Mouse (Mus musculus): ENCODE data around the gene Chchd4.

DNA sequence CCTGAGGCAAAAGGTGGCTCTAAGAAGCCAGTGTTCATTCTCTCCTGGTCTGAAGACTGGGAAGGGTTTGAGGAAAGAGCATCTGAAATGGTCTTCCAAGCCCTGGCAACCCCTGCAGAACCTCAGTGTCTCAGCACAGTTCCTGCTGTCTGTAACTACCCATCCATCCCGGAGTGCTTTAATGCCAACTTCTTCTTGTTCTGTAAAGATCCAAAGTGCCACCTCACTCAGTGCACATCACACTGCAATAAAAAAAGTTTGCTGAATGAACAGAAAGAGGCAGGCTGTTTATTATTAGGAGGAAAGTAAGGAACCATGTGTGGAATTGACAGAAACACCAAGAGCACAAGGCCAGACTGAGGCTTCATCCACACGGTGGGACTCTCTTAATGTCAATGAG is 2.6 kb downstream of the Chchd4 start:
- TF ChIP-seq CTCF (IDR thresholded peaks at IDR 0.05; ENCODE audit: insufficient read depth, low read depth, low read length) (no peak), POLR2A (IDR thresholded peaks at IDR 0.05; ENCODE audit: insufficient read depth, low read depth, low read length) (no peak)

All from olfactory bulb, adult 2 months (tissue).